Mouse (Mus musculus): ENCODE data around the gene Odf3l2. TPM values are rescaled to one million over a fixed set of nuclear protein-coding genes. Genes with fewer than 3 reads are reported as not detected.

Gene Odf3l2
- not detected for total RNA-seq (2021)

DNA sequence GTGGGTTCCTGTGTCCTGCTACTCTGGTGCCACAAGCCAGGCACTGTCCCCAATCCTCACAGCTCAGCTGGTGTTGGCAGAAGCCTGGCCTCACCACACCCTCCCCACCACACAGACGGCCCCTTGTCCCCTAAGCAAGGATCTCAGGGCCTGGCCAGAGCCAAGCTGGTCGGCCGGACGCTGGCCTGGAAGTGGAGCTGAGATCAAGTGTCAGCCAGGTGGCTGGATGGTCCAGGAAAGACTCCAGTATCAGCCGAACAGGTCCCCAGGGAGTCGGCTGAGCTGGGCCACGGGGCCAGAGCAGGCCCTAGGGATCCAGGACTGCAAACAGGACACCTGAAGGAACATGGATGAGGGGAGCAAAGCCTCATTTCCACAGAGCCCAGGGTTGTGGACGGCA, at the start of gene Odf3l2:
TSS of gene Odf3l2 (minus strand) at position 28 of the 400 bp plus-strand sequence.
- intact Hi-C loops (cut with DNase I): no loop called here
- no peak for DNase-seq

DNA sequence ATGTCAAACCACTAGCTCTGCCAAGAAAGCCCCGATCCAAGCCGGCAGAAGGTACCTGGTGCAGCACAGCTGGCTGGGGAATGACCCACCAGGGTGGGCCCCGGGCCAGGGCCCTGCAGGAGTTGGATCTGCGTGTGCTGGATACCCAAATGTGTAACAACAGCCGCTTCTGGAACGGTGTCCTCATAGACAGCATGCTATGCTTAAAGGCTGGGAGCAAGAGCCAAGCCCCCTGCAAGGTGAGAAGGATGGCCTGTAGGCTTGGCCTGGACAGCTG, 48.8 kb upstream of the Odf3l2 start:
- intact Hi-C loops (cut with DNase I): loop anchor here (2.0 kb wide), 1 partner anchor 94 kb away; no protein-coding TSS in a partner anchor
- DNase-seq: peak in 1 of 2 experiments; percentile 57

GRCm38 (mm10) chr10:79693580-79694378, 48.2 kb upstream of the Odf3l2 start:
- intact Hi-C loops (cut with DNase I): loop anchor here (2.0 kb wide), 1 partner anchor 95 kb away; no protein-coding TSS in a partner anchor
- DNase-seq: no peak

GRCm38 (mm10) chr10:79691986-79692548, 46.5 kb upstream of the Odf3l2 start:
- no peak for DNase-seq
- intact Hi-C loops (cut with DNase I): no loop called here

DNA sequence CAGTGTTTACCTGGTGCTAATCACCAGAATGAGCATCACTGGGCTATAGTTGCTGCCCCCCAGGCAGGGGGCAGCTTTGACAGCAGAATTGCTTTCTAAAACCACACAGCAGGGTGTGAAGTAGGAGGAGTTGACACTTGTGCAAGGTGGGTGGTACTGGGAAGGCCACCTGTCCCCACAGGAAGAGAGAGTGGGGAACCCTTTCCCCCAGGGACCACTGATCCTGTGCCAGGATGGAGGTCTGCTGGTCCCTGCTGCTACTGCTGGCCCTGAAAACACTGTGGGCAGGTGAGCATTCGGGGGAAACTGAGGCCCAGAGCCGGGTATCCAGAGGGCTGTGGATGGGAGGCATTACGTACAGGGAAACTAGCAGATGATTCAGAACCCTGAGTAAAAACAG, 43.6 kb upstream of the Odf3l2 start:
- intact Hi-C loops (cut with DNase I): no loop called here
- DNase-seq: no peak

DNA sequence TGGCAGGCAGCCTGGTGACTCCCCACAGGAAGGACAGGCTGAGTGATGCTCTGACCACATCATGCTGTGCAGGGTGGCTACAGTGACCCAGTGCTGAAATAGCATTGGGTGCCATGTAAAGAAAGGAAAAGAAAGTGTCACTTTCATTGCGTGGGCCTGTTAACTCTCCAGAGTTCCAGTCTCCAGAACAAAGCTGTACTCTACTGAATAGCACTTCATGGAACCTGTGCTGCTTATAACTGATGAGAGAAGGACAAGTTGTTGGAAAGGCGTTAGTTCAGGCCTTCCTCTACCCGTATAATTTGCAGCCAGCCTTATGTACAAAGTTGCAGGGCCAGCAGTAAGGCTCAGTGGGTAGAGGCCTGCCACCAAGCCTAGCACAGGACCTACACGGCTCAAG, 43.2 kb upstream of the Odf3l2 start, which contains the start of gene Gzmm:
TSS of gene Gzmm (plus strand) at position 301 of the 400 bp plus-strand sequence.
- no peak for DNase-seq
- intact Hi-C loops (cut with DNase I): no loop called here

DNA sequence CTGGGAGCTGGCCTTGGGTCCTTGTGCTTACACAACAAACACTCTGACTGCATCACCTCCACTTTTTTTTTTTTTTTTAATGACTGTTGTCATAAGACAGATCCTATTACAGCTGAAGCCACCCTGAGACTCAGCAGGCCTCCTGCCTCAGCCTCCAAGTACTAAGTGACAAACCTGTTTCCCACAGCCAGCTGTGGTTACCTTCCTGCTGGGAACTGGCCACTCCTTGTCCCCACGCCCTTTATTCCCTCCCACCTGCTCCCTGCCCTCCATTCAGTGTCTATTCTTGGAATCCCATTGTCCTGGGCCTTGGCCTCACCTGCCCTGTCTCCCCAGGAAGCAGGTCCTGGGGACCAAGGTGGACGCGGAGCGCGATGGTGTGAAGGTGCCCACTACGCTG, 42.0 kb upstream of the Odf3l2 start:
- no peak for DNase-seq
- intact Hi-C loops (cut with DNase I): no loop called here

DNA sequence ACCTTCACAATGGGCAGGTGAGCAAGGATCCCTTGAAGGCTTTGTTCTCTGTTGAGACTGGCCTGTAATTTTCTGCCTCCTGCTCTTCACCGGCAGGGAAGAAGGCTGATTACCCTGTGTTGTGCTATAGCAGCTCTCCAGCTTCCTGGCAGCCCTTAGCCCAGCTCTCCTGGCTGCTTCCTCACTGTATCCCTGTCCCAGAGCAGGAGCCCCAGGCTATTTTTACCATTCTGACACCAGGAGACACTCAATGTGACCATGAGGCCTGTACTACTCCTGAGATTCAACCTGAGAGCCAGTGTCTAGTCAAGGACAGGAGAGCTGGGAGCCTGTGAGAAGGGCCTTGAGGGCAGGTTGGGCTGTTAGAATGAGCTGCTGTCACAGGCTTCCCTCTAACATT, 41.2 kb upstream of the Odf3l2 start:
- peak; percentile 66 to 72 for DNase-seq
- intact Hi-C loops (cut with DNase I): no loop called here

DNA sequence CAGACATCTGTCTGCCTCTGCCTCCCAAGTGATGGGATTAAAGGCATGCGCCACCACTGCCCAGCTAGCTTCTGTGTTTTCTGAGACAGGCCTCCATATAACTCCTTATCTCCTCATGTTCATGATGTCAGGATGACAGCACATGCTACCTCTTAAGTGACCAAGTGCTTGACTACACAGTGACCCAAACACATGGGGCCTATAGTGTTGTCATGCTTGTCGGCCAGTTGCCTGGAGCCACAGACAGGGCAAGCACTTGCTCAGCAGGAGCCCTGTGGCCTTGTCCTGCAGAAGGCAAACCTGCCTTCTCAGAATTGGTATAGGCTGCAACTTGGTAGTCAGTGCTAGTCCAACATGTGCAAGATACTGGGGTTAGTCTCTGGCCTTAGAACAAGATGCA, 40.7 kb upstream of the Odf3l2 start:
- intact Hi-C loops (cut with DNase I): no loop called here
- DNase-seq: no peak

DNA sequence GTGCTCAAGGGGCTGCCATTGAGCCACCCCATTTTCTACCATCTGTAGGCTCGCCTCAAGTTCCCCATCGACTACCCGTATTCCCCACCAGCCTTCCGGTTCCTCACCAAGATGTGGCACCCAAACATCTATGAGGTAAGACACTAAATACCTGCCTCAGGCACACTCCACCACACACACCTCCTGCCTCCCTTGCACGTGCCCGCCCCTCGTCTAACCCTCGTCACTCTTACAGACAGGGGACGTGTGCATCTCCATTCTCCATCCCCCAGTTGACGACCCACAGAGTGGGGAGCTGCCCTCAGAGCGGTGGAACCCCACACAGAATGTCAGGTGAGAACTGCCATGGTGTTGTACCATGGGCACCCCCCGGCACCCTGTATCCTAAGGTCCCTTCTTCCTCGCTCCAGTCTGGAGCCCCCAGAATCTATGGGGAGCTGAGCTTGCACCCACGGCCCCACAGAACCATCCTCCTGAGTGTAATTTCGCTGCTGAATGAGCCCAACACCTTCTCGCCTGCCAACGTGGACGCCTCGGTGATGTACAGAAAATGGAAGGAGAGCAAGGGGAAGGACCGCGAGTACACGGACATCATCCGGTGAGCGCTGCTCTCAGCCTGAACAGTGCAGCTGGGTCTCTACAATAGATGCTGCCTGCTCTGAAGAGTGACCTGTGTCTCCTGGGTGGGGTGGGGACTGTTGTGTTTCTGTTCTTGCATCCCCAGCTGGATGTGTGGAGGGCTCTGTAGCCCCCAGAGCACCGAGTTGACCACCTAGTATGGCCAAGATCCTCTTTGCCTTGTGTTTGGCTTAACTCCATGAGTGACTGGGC, 39.4 kb upstream of the Odf3l2 start:
- intact Hi-C loops (cut with DNase I): no loop called here
- DNase-seq: no peak

- intact Hi-C loops (cut with DNase I): no loop called here
- DNase-seq: peak; percentile 75 to 82
Observed at GRCm38 (mm10) chr10:79683726-79684640, 38.4 kb upstream of the Odf3l2 start.

GRCm38 (mm10) chr10:79682916-79683582, 37.5 kb upstream of the Odf3l2 start:
- DNase-seq: peak; percentile 82 to 83
- intact Hi-C loops (cut with DNase I): no loop called here

GRCm38 (mm10) chr10:79682551-79682915, 37.0 kb upstream of the Odf3l2 start:
- no peak for DNase-seq
- intact Hi-C loops (cut with DNase I): no loop called here

DNA sequence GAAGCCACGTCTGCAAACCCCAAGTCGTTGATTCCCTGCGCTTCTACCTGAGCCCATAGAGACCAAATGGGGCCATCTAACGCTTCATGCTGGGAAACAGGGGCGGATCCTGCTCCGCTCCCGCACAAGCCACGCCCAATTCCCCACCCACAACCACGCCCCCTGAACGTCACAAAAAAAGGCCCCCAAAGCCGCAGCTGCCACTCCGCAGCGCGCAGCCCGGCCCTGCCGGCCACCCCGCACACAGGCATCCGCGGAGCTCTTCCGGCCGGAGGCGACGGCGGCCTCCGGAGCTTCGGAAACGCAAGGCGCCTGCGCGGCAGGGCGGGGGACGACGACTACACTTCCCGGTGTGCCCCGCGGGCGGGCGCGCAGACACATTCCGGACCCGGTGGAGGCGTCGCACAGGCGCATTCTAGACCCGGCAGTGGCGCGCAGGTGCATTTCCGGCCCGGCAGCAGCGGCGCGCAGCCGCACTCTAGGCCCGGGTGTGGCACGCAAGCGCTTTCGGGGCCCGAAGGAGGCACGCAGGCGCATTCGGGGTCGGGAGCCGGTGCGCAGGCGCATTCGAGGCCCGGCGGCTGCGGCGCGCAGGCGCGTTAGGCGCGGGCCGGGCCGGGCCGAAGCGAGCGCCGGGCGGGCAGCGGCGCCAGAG, 36.2 kb upstream of the Odf3l2 start, which contains the start of gene Cdc34:
TSS of gene Cdc34 (plus strand) at position 605 of the 655 bp plus-strand sequence.
- intact Hi-C loops (cut with DNase I): no loop called here
- DNase-seq: peak; percentile 99 to 100

GRCm38 (mm10) chr10:79680606-79681495, 35.3 kb upstream of the Odf3l2 start:
- DNase-seq: peak in 1 of 2 experiments; percentile 32
- intact Hi-C loops (cut with DNase I): no loop called here

GRCm38 (mm10) chr10:79675346-79676035, 30.0 kb upstream of the Odf3l2 start:
- DNase-seq: no peak
- intact Hi-C loops (cut with DNase I): no loop called here

DNA sequence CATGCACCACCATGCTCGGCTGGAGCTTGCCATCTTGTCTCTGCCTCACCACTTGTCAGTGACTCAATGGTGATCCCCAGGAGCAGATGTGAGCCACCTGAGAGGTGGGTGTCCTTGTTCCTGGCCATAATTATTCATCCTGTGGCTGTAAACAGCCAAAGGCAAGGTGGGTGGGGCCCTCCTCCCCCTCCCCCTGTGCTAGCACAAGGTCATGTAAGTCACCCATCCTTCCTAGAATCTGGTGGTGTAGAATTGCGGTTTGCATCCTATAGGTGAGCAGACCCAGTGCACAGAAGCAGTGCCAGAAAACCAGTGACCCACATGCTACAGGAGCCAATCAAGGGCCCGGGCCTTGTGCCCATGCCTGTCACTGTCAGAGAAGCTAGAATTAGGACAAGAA, 27.5 kb upstream of the Odf3l2 start:
- DNase-seq: no peak
- intact Hi-C loops (cut with DNase I): no loop called here

DNA sequence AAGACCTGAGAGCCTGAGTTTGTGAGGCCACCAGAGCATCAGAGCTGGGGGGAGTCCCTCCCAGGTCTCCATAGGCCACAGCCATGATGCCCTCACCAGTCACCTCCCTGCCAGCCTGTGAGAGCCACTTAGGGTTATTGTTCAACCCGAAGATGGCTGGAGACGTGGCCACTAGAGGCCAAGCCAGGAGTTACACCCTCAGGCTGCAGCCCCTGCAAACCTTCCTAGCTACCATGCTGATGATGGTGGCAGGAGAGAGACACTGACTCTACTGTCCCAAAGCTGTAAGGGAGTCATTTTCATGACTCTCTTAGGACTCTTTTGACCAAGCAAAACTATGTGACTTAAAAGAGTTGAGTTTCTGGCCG, 26.5 kb upstream of the Odf3l2 start:
- no peak for DNase-seq
- intact Hi-C loops (cut with DNase I): no loop called here

Measured in heart, postnatal 10 days (tissue).